ENCODE assay signal across 10 mouse cellular contexts in the genomic region with DNA sequence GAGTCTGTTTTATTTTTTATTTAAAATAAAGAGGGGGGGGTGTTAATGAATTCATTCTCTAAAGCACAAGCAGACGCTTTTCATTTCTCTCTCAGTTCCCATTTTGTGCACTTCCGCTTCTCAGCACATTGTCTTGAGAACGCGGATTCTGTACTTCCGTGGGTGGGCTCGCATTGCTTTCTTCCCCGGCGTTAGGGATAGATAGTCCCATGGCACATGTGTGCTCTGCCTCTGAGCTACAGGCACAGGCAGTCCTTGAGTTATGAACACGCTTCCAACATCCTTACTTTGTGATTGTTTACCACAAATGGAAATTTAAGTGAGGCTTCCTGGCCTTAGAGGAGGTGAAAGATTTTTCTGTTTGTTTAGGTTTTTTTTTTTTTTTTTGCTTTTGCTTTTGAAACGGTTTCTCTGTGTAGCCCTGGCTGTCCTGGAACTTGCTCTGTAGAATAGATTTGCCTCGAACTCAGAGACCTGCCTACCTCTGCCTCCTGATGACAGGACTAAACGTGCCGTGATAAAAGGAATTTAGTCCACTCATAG. TPM values are rescaled to one million over a fixed set of nuclear protein-coding genes. Genes with fewer than 3 reads are reported as not detected.
DNase-seq lines count a peak whose midpoint lies in the region; ATAC-seq lines count a peak whose summit lies in the region.
"Had no signal": no experiment of that assay in that cellular context is flagged by ENCODE, and none has a peak within 500 bp of the region (broad histone marks: within the 10 kb centered on the region; RNA-seq: fewer than 3 reads in every experiment).

No protein-coding gene starts in this region.

- WGBS in heart, embryonic 10.5 days: 67% methylated on average over 13 of the region's 13 CpGs
- WGBS in midbrain, embryonic 11.5 days: 59% methylated on average over 13 of the region's 13 CpGs

- H3K4me1 ChIP-seq in heart, embryonic 10.5 days: peaks cover 18% of the 10 kb centered on the region
- peaks cover 7% of the 10 kb centered on the region for H3K4me1 ChIP-seq in midbrain, embryonic 11.5 days (ENCODE audit: control insufficient read depth, insufficient read depth, low read length)

- peak; percentile 96 for DNase-seq in heart, adult 11 months
- no peak for DNase-seq in heart, embryonic 10.5 days (ENCODE audit: low spot score)
- DNase-seq in MN1 (ENCODE audit: low spot score): peak; percentile 50
- peak; percentile 36 to 39 for DNase-seq in heart, postnatal 36 days
- peak; percentile 40 to 46 for DNase-seq in monocyte, adult 2 months (ENCODE audit: low read depth in 1 of 2, low spot score in 2 of 2)
- no peak for DNase-seq in Muller cell, postnatal 12 days (ENCODE audit: inconsistent ontology term)
- DNase-seq in adrenal gland, postnatal 10 days: no peak
- no peak for DNase-seq in midbrain, embryonic 11.5 days (ENCODE audit: low spot score, missing footprints)

- H3K36me3 ChIP-seq in heart, embryonic 10.5 days: no peaks in the 10 kb centered on the region
- no peaks in the 10 kb centered on the region for H3K36me3 ChIP-seq in midbrain, embryonic 11.5 days (ENCODE audit: control insufficient read depth, insufficient read depth, low read length)
- H3K36me3 ChIP-seq: limb, embryonic 13.5 days had no signal

- H3K4me3 ChIP-seq in heart, embryonic 10.5 days: no peak overlapping the region
- no peak overlapping the region for H3K4me3 ChIP-seq in midbrain, embryonic 11.5 days (ENCODE audit: low read depth, low read length)

- ATAC-seq in midbrain, embryonic 11.5 days (ENCODE audit: low FRiP score): no peak

- H3K4me2 ChIP-seq in midbrain, embryonic 11.5 days: no peak overlapping the region

- no peak overlapping the region for H3K27ac ChIP-seq in heart, embryonic 10.5 days
- no peak overlapping the region for H3K27ac ChIP-seq in midbrain, embryonic 11.5 days (ENCODE audit: low read depth, low read length)
- H3K27ac ChIP-seq: limb, embryonic 13.5 days had no signal

- H3K9ac ChIP-seq in midbrain, embryonic 11.5 days (ENCODE audit: low read length): no peak overlapping the region

- H3K27me3 ChIP-seq in heart, embryonic 10.5 days (ENCODE audit: insufficient read depth, poor library complexity, severe bottlenecking): no peaks in the 10 kb centered on the region
- H3K27me3 ChIP-seq in midbrain, embryonic 11.5 days (ENCODE audit: control insufficient read depth, insufficient read depth, low read length): no peaks in the 10 kb centered on the region
- H3K27me3 ChIP-seq: limb, embryonic 13.5 days had no signal

- intact Hi-C loops in heart, postnatal 36 days (cut with DNase I): loop anchor here (2.0 to 10.0 kb wide), 4 partner anchors 56 to 1943 kb away; no protein-coding TSS in a partner anchor

- no peaks in the 10 kb centered on the region for H3K9me3 ChIP-seq in heart, embryonic 10.5 days
- H3K9me3 ChIP-seq in midbrain, embryonic 11.5 days (ENCODE audit: control insufficient read depth, low read length): no peaks in the 10 kb centered on the region
- H3K9me3 ChIP-seq: limb, embryonic 13.5 days had no signal

RNA-seq across cellular contexts. Expression of a gene that starts 19.3 kb away (rescaled TPM):
- polyA plus RNA-seq in heart, embryonic 10.5 days (2016; fragmentation: Nextera tagmentation; extraction: Ambion mirVana): not detected in 2 replicates
- total RNA-seq in heart, postnatal 36 days (2021): not detected
- total RNA-seq in adrenal gland, postnatal 10 days (2021): not detected
- polyA plus RNA-seq in midbrain, embryonic 11.5 days (2014; fragmentation: Nextera tagmentation; extraction: Ambion mirVana): not detected in 2 replicates
- polyA plus RNA-seq: limb, embryonic 13.5 days had no signal

RNA-seq across cellular contexts. Expression of a gene that starts 22.6 kb away (rescaled TPM):
- 91.7 and 127 TPM in 2 replicates for polyA plus RNA-seq in heart, embryonic 10.5 days (2016; fragmentation: Nextera tagmentation; extraction: Ambion mirVana)
- 10 to 100 TPM; 75.0 to 79.4 TPM for total RNA-seq in heart, postnatal 36 days (2021)
- total RNA-seq in adrenal gland, postnatal 10 days (2021): 10 to 100 TPM; 64.8 to 77.9 TPM
- 131 and 140 TPM in 2 replicates for polyA plus RNA-seq in midbrain, embryonic 11.5 days (2014; fragmentation: Nextera tagmentation; extraction: Ambion mirVana)

RNA-seq across cellular contexts. Expression of a gene that starts 28.9 kb away (rescaled TPM):
- not detected in 2 replicates for polyA plus RNA-seq in heart, embryonic 10.5 days (2016; fragmentation: Nextera tagmentation; extraction: Ambion mirVana)
- not detected for total RNA-seq in heart, postnatal 36 days (2021)
- under 1 TPM in 1 of 2 experiments, not detected in 1; 0.39 TPM for total RNA-seq in adrenal gland, postnatal 10 days (2021)
- not detected in 2 replicates for polyA plus RNA-seq in midbrain, embryonic 11.5 days (2014; fragmentation: Nextera tagmentation; extraction: Ambion mirVana)
- polyA plus RNA-seq: cortical plate, adult 2 months had no signal

RNA-seq across cellular contexts. Expression of a gene that starts 41.8 kb away (rescaled TPM):
- not detected in 2 replicates for polyA plus RNA-seq in heart, embryonic 10.5 days (2016; fragmentation: Nextera tagmentation; extraction: Ambion mirVana)
- total RNA-seq in heart, postnatal 36 days (2021): not detected
- not detected for total RNA-seq in adrenal gland, postnatal 10 days (2021)
- polyA plus RNA-seq in midbrain, embryonic 11.5 days (2014; fragmentation: Nextera tagmentation; extraction: Ambion mirVana): not detected in 2 replicates
- polyA plus RNA-seq: cortical plate, adult 2 months; limb, embryonic 13.5 days had no signal

RNA-seq across cellular contexts. Expression of a gene that starts 59.1 kb away (rescaled TPM):
- polyA plus RNA-seq in heart, embryonic 10.5 days (2016; fragmentation: Nextera tagmentation; extraction: Ambion mirVana): not detected in 2 replicates
- total RNA-seq in heart, postnatal 36 days (2021): not detected
- total RNA-seq in adrenal gland, postnatal 10 days (2021): not detected
- not detected in 2 replicates for polyA plus RNA-seq in midbrain, embryonic 11.5 days (2014; fragmentation: Nextera tagmentation; extraction: Ambion mirVana)
- polyA plus RNA-seq: cortical plate, adult 2 months; limb, embryonic 13.5 days had no signal

Comparison
In these comparisons a context has a peak if more than half of its experiments do, and no peak if none do; other contexts are left out.
1. DNase-seq: peak in heart, adult 11 months (single experiment), MN1 (single experiment), heart, postnatal 36 days (2 of 2) and monocyte, adult 2 months (2 of 2); none in heart, embryonic 10.5 days (single experiment), Muller cell, postnatal 12 days (single experiment), adrenal gland, postnatal 10 days (single experiment) and midbrain, embryonic 11.5 days (single experiment).